Comparison of ENCODE assay signal across 28 mouse cellular contexts in genomic region chr2:28759441-28759840, GRCm38 (mm10). TPM values are rescaled to one million over a fixed set of nuclear protein-coding genes. Genes with fewer than 3 reads are reported as not detected.
"Had no signal": no experiment of that assay in that cellular context is flagged by ENCODE, and none has a peak within 500 bp of the region (broad histone marks: within the 10 kb centered on the region; RNA-seq: fewer than 3 reads in every experiment).

No protein-coding gene starts in this region.

- H3K4me3 ChIP-seq: heart, adult 2 months; heart, embryonic 13.5 days; heart, embryonic 15.5 days; hindbrain, embryonic 13.5 days; hindbrain, embryonic 15.5 days; layer of hippocampus, adult 2 months; left cerebral cortex, adult 2 months; limb, embryonic 10.5 days; limb, embryonic 12.5 days; liver, embryonic 12.5 days had no signal

- H3K27ac ChIP-seq: heart, adult 2 months; heart, embryonic 13.5 days; heart, embryonic 15.5 days; hindbrain, embryonic 13.5 days; hindbrain, embryonic 15.5 days; hindbrain, postnatal 0 days; layer of hippocampus, adult 2 months; left cerebral cortex, adult 2 months; limb, embryonic 10.5 days; limb, embryonic 12.5 days; liver, embryonic 12.5 days; liver, embryonic 14.5 days had no signal

- H3K9ac ChIP-seq: heart, embryonic 13.5 days; heart, embryonic 15.5 days; hindbrain, embryonic 13.5 days; hindbrain, embryonic 15.5 days; limb, embryonic 12.5 days; liver, embryonic 12.5 days; liver, embryonic 14.5 days had no signal

- H3K36me3 ChIP-seq: heart, embryonic 13.5 days; heart, embryonic 15.5 days; hindbrain, embryonic 13.5 days; hindbrain, embryonic 15.5 days; limb, embryonic 10.5 days; limb, embryonic 12.5 days; liver, embryonic 12.5 days had no signal

- H3K9me3 ChIP-seq: heart, embryonic 13.5 days; heart, embryonic 15.5 days; hindbrain, embryonic 13.5 days; hindbrain, embryonic 15.5 days; limb, embryonic 10.5 days; limb, embryonic 12.5 days; liver, embryonic 12.5 days had no signal

- H3K4me1 ChIP-seq: limb, embryonic 12.5 days; liver, embryonic 12.5 days had no signal

- H3K4me2 ChIP-seq: heart, embryonic 11.5 days; heart, embryonic 13.5 days; heart, embryonic 15.5 days; hindbrain, embryonic 13.5 days; hindbrain, embryonic 15.5 days; limb, embryonic 12.5 days; liver, embryonic 12.5 days had no signal

- ATAC-seq: hindbrain, postnatal 0 days; intestine, embryonic 16.5 days; liver, embryonic 12.5 days had no signal

- DNase-seq: gastrocnemius, postnatal 14 days; gastrocnemius, postnatal 36 days; heart, adult 11 months; heart, adult 2 months; heart, postnatal 14 days; heart, postnatal 36 days; kidney, adult 11 months; kidney, adult 8-10 months; kidney, postnatal 10 days; kidney, postnatal 25 days; kidney, postnatal 4 days; liver had no signal

RNA-seq across cellular contexts. Expression of gene Ak8, which starts 59.5 kb away (rescaled TPM):
- total RNA-seq: gastrocnemius, adult 8-10 months; gastrocnemius, postnatal 14 days; gastrocnemius, postnatal 36 days; heart, adult 2 months; heart, postnatal 36 days had no signal

RNA-seq across cellular contexts. Expression of gene Spaca9, which starts 59.9 kb away (rescaled TPM):
- total RNA-seq: gastrocnemius, adult 8-10 months; gastrocnemius, postnatal 14 days; gastrocnemius, postnatal 36 days; heart, adult 2 months; heart, postnatal 36 days; layer of hippocampus, adult 2 months; left cerebral cortex, adult 2 months; left cerebral cortex, postnatal 14 days; left cerebral cortex, postnatal 36 days had no signal
